Mouse (Mus musculus) frontal cortex, postnatal 36 days (tissue): Measurements from ENCODE around the gene Psme2.

ENCODE experiments used
- DNase-seq, 2 experiments: peaks; one replicate each; pipeline ENCODE4 v3.0.0; 2022; ENCODE audit warnings: low spot score in 2 of 2

Gene Psme2

GRCm38 (mm10) chr14:55596036-55596690 lies 5.2 kb upstream of the Psme2 start:
- DNase-seq = no peak

GRCm38 (mm10) chr14:55592226-55592625 lies 1.3 kb upstream of the Psme2 start:
- no peak for DNase-seq

DNA sequence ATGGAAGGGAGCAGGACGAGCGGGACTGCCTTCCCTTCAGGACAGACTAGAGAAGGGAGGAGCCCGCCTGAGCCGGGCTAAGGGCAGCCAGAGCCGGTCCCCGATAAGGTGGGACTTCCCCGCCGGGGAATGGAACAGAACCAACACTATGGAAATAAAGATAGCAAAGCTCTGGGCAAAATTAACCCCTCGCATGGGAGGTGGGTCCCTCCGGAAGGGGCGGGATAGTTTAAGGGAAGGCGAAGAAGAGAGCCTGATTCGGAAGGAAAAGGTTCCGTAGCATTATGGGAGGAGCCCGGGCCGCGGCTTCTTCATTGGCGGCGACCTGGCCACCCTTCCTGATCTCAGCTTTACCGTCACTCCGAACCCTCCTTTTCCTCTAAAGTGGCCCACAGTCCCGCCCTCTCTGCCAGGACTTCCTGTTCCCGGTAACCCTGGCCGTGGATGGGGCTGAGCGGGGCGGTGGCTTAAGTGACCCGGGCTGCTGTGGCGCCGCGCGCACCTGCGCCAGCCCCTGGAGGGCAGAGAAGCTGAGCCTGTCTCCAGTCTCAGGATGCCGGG lies 498 bp upstream of the Psme2 start, which contains the start of gene Rnf31:
Gene Rnf31 (plus strand): TSS at position 378 of the 561 bp plus-strand sequence.
- DNase-seq = peak; percentile 93 to 96

DNA sequence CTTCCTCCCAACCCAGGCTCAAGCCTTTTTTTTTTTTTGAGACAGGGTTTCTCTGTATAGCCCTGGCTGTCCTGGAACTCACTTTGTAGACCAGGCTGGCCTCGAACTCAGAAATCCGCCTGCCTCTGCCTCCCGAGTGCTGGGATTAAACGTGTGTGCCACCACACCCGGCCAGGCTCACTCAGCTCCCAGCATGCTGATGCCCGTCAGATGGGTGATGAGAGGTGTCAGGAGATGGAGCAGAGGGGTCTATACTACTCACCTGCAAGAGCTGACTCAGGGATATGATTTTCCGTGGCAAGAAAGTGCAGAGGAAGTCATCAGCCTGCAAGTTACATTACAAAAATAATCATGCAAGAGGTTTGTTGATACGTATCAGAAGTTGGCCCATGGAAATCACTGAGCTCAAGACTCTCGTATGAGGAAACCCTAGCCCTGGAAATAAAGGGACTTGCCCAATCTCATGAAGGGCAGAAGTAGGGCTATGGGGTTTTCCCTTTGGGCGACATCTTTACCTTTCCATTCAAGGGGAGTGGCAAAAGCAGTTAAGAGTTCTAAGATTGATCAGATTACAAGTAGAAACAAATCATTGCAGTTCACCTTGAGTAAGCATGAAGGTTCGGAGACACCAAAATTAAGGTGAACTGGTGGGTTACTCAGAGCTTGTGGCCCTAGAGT lies 1.0 kb downstream of the Psme2 start:
- no peak for DNase-seq

GRCm38 (mm10) chr14:55589271-55589670 lies 1.6 kb downstream of the Psme2 start:
- no peak for DNase-seq

DNA sequence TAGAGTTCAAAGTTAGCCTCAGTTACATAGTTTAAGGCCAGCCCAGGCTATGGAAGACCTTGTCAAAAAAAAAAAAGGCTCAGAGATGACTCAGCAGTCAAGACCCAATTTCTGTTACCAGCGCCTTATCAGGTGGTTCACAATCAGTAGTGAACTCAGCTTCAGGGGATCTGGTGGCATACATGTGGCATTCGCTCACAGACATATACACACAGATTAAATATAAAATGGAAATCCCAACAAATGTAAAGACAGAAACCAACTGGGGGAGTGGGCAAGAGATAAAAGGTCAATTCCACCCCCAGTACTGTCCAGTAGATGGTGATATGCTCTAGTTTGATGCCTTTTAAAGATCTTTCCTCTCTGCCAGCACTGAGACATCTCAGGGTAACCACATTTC lies 4.8 kb downstream of the Psme2 start:
- DNase-seq = no peak

DNA sequence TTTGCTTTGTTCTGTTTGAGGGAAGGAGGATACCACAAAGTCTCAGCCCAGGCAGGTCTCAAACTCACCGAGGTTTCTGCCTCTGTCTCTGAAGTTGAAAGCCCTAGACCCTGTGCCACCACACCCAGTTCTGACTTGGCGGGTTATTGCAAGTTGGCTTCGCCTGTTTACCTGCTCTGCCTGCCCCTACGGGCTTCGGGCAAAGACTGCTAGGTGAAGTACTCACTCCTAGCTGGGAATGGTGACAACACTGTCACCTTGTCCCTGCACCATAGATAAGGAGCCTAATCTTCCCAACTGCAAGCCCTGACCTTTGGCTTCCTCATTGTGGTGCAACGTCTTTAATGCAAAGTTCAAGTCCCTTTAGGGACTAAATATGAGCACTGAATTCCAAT lies 5.3 kb downstream of the Psme2 start:
- DNase-seq = no peak

- DNase-seq = peak; percentile 64 to 67
Measured at GRCm38 (mm10) chr14:55584702-55585565, 6.0 kb downstream of the Psme2 start, which contains the start of gene Emc9. TSS of gene Emc9 (minus strand) at chr14:55585302.

- DNase-seq = no peak
Measured at GRCm38 (mm10) chr14:55584303-55584701, 6.6 kb downstream of the Psme2 start.

- DNase-seq = no peak
Measured at GRCm38 (mm10) chr14:55581981-55582681, 8.8 kb downstream of the Psme2 start.

DNA sequence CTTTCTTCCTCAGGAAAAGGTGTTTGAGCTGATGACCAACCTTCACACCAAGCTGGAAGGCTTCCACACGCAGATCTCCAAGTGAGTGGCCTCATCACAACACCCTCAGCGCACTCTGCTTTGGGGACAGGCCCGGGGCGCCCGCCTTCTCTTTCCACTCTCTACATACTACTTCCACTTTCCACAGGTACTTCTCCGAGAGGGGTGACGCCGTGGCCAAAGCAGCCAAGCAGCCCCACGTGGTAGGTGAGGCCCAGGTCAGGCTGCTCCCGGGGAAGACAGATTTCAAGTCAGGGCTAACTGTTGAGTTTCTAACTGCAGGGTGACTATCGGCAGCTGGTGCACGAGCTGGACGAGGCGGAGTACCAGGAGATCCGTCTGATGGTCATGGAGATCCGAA lies 10.2 kb downstream of the Psme2 start:
- DNase-seq = no peak

DNA sequence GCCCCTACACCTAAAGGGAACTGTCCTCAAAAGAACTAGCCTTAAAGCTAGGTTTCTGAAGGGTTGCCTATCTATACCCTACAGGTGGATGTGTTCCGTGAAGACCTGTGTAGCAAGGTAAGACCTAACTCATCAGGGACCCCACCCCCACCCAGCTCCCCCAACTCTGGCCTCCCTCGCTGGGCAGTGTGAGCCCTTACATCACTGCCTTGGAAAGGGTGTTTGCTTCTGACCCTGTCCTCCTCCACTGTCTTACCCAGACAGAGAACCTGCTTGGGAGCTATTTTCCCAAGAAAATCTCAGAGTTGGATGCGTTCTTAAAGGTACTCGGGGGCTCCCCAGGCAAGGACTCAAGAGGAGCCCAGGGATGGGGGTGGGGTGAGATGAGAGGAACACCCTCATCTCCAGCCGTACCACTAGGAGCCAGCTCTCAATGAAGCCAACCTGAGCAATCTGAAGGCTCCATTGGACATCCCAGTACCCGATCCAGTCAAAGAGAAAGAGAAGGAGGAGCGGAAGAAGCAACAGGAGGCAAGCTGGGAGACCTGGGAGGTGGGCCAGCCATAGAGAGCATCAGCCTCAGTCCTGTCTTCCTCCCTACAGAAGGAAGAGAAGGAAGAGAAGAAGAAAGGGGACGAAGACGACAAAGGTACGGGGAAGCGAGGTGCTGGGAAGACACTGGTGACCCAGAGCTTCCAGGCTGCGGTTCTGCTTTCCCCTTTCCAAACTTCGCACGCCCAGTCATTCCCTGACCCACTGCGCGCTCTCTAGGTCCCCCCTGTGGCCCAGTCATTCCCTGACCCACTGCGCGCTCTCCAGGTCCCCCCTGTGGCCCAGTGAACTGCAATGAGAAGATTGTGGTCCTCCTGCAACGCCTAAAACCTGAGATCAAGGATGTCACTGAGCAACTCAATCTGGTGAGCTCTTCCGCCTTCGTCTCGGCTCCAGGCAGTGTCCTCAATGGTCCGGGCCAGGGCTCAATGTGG lies 11.1 kb downstream of the Psme2 start:
- DNase-seq = no peak

DNA sequence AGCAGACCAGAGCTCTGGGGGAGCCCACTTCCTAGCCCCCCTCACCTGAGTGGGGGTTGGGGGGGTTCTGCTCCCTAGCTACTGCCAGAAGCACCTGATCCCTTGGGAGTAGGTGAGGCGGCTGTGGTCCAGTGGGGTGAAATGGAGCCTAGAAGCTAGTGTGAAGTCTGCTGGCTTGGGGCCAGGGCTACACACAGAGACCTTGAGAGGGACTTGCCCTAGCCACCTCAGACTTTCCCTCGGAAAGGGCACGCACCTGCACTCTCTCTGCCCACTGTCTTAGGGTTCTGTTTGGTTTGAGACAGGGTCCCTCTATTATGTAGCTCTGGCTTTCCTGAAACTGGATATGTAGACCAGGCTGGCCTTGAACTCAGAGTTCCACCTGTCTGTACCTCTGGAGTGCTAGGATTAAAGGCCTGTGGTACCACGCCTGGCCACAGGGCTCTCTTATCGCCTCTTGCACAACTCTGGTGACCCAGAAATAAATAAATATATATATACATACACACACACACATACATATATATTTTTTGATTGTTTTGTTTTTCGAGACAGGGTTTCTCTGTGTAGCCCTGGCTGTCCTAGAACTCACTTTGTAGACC lies 12.1 kb downstream of the Psme2 start:
- peak in 1 of 2 experiments; percentile 24 for DNase-seq

DNA sequence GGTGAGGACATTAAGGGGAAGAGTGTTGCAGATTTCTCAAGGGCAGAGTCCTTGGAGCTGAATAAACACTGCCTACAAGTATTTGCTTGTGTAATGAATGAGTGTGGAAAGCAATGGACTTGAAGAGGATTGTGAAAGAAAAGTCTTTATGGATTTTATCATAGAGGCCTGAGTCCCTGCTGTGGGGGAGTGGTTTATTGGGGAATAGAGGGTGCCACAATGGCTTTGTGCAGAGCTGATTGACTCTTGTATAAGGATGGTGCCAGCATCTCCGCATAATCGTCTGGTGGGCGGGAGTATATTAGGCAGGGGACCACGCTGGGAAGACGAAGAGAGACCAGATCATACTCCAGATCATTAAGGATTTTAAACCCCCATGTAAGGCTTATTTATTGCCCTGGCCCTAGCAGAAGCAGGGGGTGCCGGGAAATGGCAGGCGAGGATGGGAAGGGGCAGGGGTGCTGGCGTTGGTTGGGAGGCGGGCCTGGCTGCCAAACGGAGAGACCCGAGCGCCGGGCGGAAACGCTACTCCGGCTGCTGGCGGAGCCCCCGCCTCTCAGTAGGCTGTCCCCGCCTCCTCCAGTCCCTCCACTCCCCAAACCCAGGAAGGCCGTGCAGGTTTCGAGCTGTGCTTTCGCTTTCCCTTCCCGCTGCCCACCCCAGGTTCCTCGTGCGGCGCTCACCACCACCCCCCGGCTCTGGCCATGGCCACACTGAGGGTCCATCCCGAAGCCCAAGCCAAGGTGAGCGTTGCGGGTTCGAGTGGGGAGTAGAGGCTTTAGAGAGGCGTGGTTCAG lies 12.8 kb downstream of the Psme2 start, which contains the start of gene Psme1:
Gene Psme1 (plus strand): TSS at position 253 of the 797 bp plus-strand sequence.
- DNase-seq = peak; percentile 62 to 69

DNA sequence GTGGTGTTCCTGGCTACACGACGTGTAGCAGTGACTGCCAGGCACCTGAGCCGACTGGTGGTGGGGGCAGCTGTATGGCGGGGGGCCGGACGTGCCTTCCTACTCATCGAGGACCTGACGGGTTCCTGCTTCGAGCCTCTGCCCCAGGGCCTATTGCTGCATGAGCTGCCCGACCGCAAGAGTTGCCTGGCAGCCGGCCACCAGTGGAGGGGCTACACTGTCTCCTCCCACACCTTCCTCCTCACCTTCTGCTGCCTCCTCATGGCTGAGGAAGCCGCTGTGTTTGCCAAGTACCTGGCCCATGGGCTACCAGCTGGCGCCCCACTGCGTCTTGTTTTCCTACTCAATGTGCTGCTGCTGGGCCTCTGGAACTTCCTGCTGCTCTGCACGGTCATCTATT lies 14.5 kb downstream of the Psme2 start:
- no peak for DNase-seq

DNA sequence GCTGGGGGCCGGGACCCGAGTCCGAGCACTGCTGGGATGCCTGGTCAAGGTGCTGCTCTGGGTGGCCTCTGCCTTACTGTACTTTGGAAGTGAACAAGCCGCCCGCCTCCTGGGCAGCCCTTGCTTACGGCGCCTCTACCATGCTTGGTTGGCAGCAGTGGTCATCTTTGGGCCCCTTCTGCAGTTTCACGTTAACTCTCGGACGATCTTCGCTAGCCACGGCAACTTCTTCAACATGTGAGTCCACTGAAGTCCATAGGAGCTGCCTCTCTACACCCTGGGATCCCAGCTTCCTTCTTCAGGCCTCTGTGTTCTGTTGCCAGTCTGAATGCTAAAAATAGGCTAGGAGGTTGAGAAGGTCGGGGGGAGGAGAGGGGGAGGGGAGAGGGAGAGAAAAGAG lies 15.2 kb downstream of the Psme2 start:
- no peak for DNase-seq

GRCm38 (mm10) chr14:55575302-55575701 lies 15.6 kb downstream of the Psme2 start, which contains the start of gene Fitm1:
TSS of gene Fitm1 (plus strand) at chr14:55575617.
- no peak for DNase-seq

GRCm38 (mm10) chr14:55571760-55572159 lies 19.2 kb downstream of the Psme2 start:
- DNase-seq = no peak

DNA sequence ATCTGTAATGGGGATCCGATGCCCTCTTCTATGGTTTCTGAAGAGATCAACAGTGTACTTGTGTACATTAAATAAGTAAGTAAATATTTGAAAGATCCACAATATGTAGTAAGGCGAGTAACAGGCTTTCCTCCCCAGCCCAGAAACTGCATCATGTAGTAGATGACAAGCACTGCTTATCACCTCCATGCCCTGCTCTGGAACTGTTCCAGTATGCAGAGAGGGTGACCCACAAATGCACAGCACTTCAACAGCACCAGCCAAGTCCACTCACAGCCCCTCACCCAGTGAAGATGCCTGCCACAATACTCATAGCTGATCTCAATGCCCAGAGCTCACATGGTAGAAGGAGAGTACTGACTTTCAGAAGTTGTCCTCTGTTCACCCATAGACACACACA lies 20.3 kb downstream of the Psme2 start:
- no peak for DNase-seq
